Mouse (Mus musculus): Measurements from ENCODE around the gene Klhdc7b. TPM values are rescaled to one million over a fixed set of nuclear protein-coding genes. Genes with fewer than 3 reads are reported as not detected.

The Klhdc7b gene
- polyA plus RNA-seq, 1 experiment from 2014 or later, result not detected

- peaks cover 46% of the 10 kb centered on the region for H3K27me3 ChIP-seq (replicated peaks)
- H3K36me3 ChIP-seq, result peaks cover 16% of the 10 kb centered on the region
- H3K4me1 ChIP-seq, result peaks cover 27% of the 10 kb centered on the region
- WGBS, result 83% methylated on average over 7 of the region's 7 CpGs
- H3K9me3 ChIP-seq, result no peaks in the 10 kb centered on the region
- H3K4me3 ChIP-seq, result no peak overlapping the region
- H3K27ac ChIP-seq, result no peak overlapping the region
- no peak overlapping the region for H3K9ac ChIP-seq
- H3K4me2 ChIP-seq (replicated peaks), result no peak overlapping the region
- ATAC-seq (ENCODE audit: low FRiP score, low read depth), result no peak
These were observed 8.7 kb upstream of the Klhdc7b start for GRCm38 (mm10) chr15:89376040-89376439.

- Histone ChIP-seq H3K4me3 (no peak within 1 kb of the TSS), H3K4me1 (peaks cover 27% of the 10 kb centered on the region), H3K9me3 (no peaks in the 10 kb centered on the region), H3K27ac (no peak within 1 kb of the TSS), H3K27me3 (replicated peaks) (peaks cover 46% of the 10 kb centered on the region), H3K4me2 (replicated peaks) (peak within 1 kb of the TSS; percentile 10; the same call in 1 of the 2 replicates), H3K36me3 (peaks cover 7% of the 10 kb centered on the region), H3K9ac (no peak within 1 kb of the TSS; the same call in 1 of the 2 replicates)
- no peak for ATAC-seq (ENCODE audit: low FRiP score, low read depth)
- WGBS, result 20% methylated on average over 16 of the region's 16 CpGs
These were observed 7.8 kb upstream of the Klhdc7b start, which contains the start of gene Tymp for GRCm38 (mm10) chr15:89376957-89377356. Tymp (minus strand) TSS chr15:89377039.

GRCm38 (mm10) chr15:89377362-89377761 is 7.4 kb upstream of the Klhdc7b start:
- no peak for ATAC-seq (ENCODE audit: low FRiP score, low read depth)
- no peaks in the 10 kb centered on the region for H3K9me3 ChIP-seq
- peaks cover 46% of the 10 kb centered on the region for H3K27me3 ChIP-seq (replicated peaks)
- no peak overlapping the region for H3K4me3 ChIP-seq
- peaks cover 23% of the 10 kb centered on the region for H3K4me1 ChIP-seq
- no peak overlapping the region; the same call in 1 of the 2 replicates for H3K9ac ChIP-seq
- H3K27ac ChIP-seq, result no peak overlapping the region
- H3K36me3 ChIP-seq, result peaks cover 3% of the 10 kb centered on the region
- H3K4me2 ChIP-seq (replicated peaks), result peak overlapping the region; percentile 10; the same call in 1 of the 2 replicates
- 7% methylated on average over 18 of the region's 18 CpGs for WGBS

- H3K27ac ChIP-seq, result no peak overlapping the region
- H3K4me1 ChIP-seq, result peaks cover 15% of the 10 kb centered on the region
- ATAC-seq (ENCODE audit: low FRiP score, low read depth), result no peak
- peak overlapping the region; percentile 63 for H3K4me2 ChIP-seq (replicated peaks)
- peak overlapping the region; percentile 40; the same call in 1 of the 2 replicates for H3K9ac ChIP-seq
- no peaks in the 10 kb centered on the region for H3K36me3 ChIP-seq
- WGBS, result 11% methylated on average over 46 of the region's 46 CpGs
- H3K9me3 ChIP-seq, result no peaks in the 10 kb centered on the region
- H3K27me3 ChIP-seq (replicated peaks), result peaks cover 46% of the 10 kb centered on the region
- H3K4me3 ChIP-seq, result peak overlapping the region; percentile 34
These were observed 6.5 kb upstream of the Klhdc7b start for GRCm38 (mm10) chr15:89377938-89378828.

- Histone ChIP-seq H3K4me2 (replicated peaks) (peak within 1 kb of the TSS; percentile 63), H3K27me3 (replicated peaks) (peaks cover 46% of the 10 kb centered on the region), H3K27ac (no peak within 1 kb of the TSS), H3K9ac (peak within 1 kb of the TSS; percentile 40; the same call in 1 of the 2 replicates), H3K9me3 (no peaks in the 10 kb centered on the region), H3K4me3 (peak within 1 kb of the TSS; percentile 34), H3K36me3 (no peaks in the 10 kb centered on the region), H3K4me1 (peaks cover 14% of the 10 kb centered on the region)
- under 1% methylated on average over 33 of the region's 33 CpGs for WGBS
- no peak for ATAC-seq (ENCODE audit: low FRiP score, low read depth)
These were observed 5.8 kb upstream of the Klhdc7b start, which contains the start of gene Odf3b for GRCm38 (mm10) chr15:89378831-89379401. Odf3b (minus strand) TSS chr15:89379282.

GRCm38 (mm10) chr15:89379429-89379828 is 5.3 kb upstream of the Klhdc7b start:
- Histone ChIP-seq H3K9ac (peak overlapping the region; percentile 40; the same call in 1 of the 2 replicates), H3K4me2 (replicated peaks) (peak overlapping the region; percentile 63), H3K27me3 (replicated peaks) (peaks cover 46% of the 10 kb centered on the region), H3K27ac (no peak overlapping the region), H3K36me3 (no peaks in the 10 kb centered on the region), H3K4me1 (peaks cover 14% of the 10 kb centered on the region), H3K4me3 (peak overlapping the region; percentile 34), H3K9me3 (no peaks in the 10 kb centered on the region)
- ATAC-seq (ENCODE audit: low FRiP score, low read depth), result no peak
- WGBS, result 5% methylated on average over 10 of the region's 10 CpGs

- no peak overlapping the region for H3K4me2 ChIP-seq (replicated peaks)
- H3K4me3 ChIP-seq, result no peak overlapping the region
- 44% methylated on average over 12 of the region's 12 CpGs for WGBS
- H3K9me3 ChIP-seq, result no peaks in the 10 kb centered on the region
- H3K9ac ChIP-seq, result no peak overlapping the region
- ATAC-seq (ENCODE audit: low FRiP score, low read depth), result no peak
- H3K36me3 ChIP-seq, result no peaks in the 10 kb centered on the region
- no peaks in the 10 kb centered on the region; the same call in none of the 2 replicates for H3K27me3 ChIP-seq (replicated peaks)
- H3K27ac ChIP-seq, result no peak overlapping the region
- H3K4me1 ChIP-seq, result no peaks in the 10 kb centered on the region
These were observed 2.4 kb downstream of the Klhdc7b start for GRCm38 (mm10) chr15:89387127-89387526.

- H3K27ac ChIP-seq, result no peak overlapping the region
- WGBS, result 90% methylated on average over 10 of the region's 10 CpGs
- H3K36me3 ChIP-seq, result no peaks in the 10 kb centered on the region
- no peak overlapping the region for H3K4me3 ChIP-seq
- no peak overlapping the region for H3K9ac ChIP-seq
- H3K9me3 ChIP-seq, result no peaks in the 10 kb centered on the region
- H3K4me1 ChIP-seq, result no peaks in the 10 kb centered on the region
- H3K4me2 ChIP-seq (replicated peaks), result no peak overlapping the region
- ATAC-seq (ENCODE audit: low FRiP score, low read depth), result no peak
- H3K27me3 ChIP-seq (replicated peaks), result no peaks in the 10 kb centered on the region; the same call in none of the 2 replicates
These were observed 5.4 kb downstream of the Klhdc7b start for GRCm38 (mm10) chr15:89390081-89390480.

- H3K27ac ChIP-seq, result no peak overlapping the region
- H3K4me2 ChIP-seq (replicated peaks), result no peak overlapping the region
- no peak overlapping the region for H3K4me3 ChIP-seq
- H3K4me1 ChIP-seq, result no peaks in the 10 kb centered on the region
- H3K9me3 ChIP-seq, result no peaks in the 10 kb centered on the region
- H3K27me3 ChIP-seq (replicated peaks), result no peaks in the 10 kb centered on the region
- no peak for ATAC-seq (ENCODE audit: low FRiP score, low read depth)
- 92% methylated on average over 4 of the region's 4 CpGs for WGBS
- H3K9ac ChIP-seq, result no peak overlapping the region
- H3K36me3 ChIP-seq, result no peaks in the 10 kb centered on the region
These were observed 12.2 kb downstream of the Klhdc7b start for GRCm38 (mm10) chr15:89396883-89397282.

GRCm38 (mm10) chr15:89398146-89398545 is 13.4 kb downstream of the Klhdc7b start:
- Histone ChIP-seq H3K27ac (no peak overlapping the region), H3K9ac (no peak overlapping the region), H3K4me2 (replicated peaks) (no peak overlapping the region), H3K4me3 (no peak overlapping the region), H3K36me3 (no peaks in the 10 kb centered on the region), H3K4me1 (no peaks in the 10 kb centered on the region), H3K9me3 (no peaks in the 10 kb centered on the region), H3K27me3 (replicated peaks) (no peaks in the 10 kb centered on the region)
- ATAC-seq (ENCODE audit: low FRiP score, low read depth), result no peak
- WGBS, result 79% methylated on average over 2 of the region's 2 CpGs

GRCm38 (mm10) chr15:89399716-89400115 is 15.0 kb downstream of the Klhdc7b start:
- no peak for ATAC-seq (ENCODE audit: low FRiP score, low read depth)
- no peak overlapping the region for H3K9ac ChIP-seq
- no peaks in the 10 kb centered on the region for H3K4me1 ChIP-seq
- H3K36me3 ChIP-seq, result no peaks in the 10 kb centered on the region
- H3K27me3 ChIP-seq (replicated peaks), result no peaks in the 10 kb centered on the region
- no peaks in the 10 kb centered on the region for H3K9me3 ChIP-seq
- no peak overlapping the region for H3K4me2 ChIP-seq (replicated peaks)
- H3K27ac ChIP-seq, result no peak overlapping the region
- WGBS, result 71% methylated on average over 1 of the region's 1 CpGs
- H3K4me3 ChIP-seq, result no peak overlapping the region

- H3K36me3 ChIP-seq, result no peaks in the 10 kb centered on the region
- 82% methylated on average over 1 of the region's 1 CpGs for WGBS
- no peaks in the 10 kb centered on the region for H3K4me1 ChIP-seq
- no peak overlapping the region for H3K27ac ChIP-seq
- no peak overlapping the region for H3K4me3 ChIP-seq
- ATAC-seq (ENCODE audit: low FRiP score, low read depth), result no peak
- H3K4me2 ChIP-seq (replicated peaks), result no peak overlapping the region
- no peaks in the 10 kb centered on the region for H3K9me3 ChIP-seq
- H3K27me3 ChIP-seq (replicated peaks), result no peaks in the 10 kb centered on the region
- no peak overlapping the region for H3K9ac ChIP-seq
These were observed 17.8 kb downstream of the Klhdc7b start for GRCm38 (mm10) chr15:89402471-89402870.
